Mouse (Mus musculus): Measurements from ENCODE around the gene Ndp. TPM values are rescaled to one million over a fixed set of nuclear protein-coding genes. Genes with fewer than 3 reads are reported as not detected.

The Ndp gene
- polyA plus RNA-seq (2014; fragmentation: Nextera tagmentation; extraction: Ambion mirVana) = 9.4 and 10.2 TPM in 2 replicates

DNA sequence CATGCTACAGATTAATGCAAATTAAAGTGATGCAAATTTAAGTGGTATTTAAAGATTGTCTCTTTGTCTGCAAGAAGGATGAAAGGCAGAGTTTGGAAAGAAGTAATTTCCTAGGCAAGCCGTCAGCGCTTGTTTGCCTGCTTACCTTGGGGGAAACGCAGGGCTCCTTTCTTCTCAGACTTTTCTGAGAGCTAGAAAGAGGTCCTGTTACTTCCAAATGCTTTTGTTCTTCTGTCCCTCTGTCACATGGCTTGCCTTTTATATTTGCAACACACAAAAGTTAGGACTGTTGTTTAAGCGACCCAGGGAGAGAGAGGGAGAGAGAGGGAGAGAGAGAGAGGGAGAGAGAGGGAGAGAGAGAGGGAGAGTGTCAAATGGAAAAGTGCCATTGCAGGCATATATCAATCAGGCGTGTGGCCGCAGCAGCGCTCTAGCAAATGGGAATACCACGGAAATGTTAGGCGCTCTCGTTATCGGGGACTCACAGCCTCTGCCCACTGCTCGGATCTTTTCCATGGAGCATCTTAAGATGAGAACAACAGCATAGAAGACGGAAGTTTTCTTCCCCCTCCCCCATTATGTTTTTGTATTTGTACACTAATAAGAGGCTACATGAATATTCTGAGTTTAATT lies at the start of gene Ndp:
Gene Ndp, minus strand, starts transcription at position 534 of the 633 bp plus-strand sequence.
- Histone ChIP-seq H3K4me2 (ENCODE audit: low read length) (peak within 1 kb of the TSS; percentile 51), H3K27me3 (ENCODE audit: control insufficient read depth, insufficient read depth, low read length) (no peaks in the 10 kb centered on the region), H3K9ac (replicated peaks; ENCODE audit: low read length) (peak within 1 kb of the TSS; percentile 20; the same call in 1 of the 2 replicates), H3K9me3 (ENCODE audit: control insufficient read depth, low read length) (no peaks in the 10 kb centered on the region), H3K4me1 (ENCODE audit: control insufficient read depth, insufficient read depth, low read length) (no peaks in the 10 kb centered on the region), H3K36me3 (ENCODE audit: control insufficient read depth, insufficient read depth, low read length) (no peaks in the 10 kb centered on the region), H3K4me3 (replicated peaks; ENCODE audit: low read depth, low read length) (peak within 1 kb of the TSS; percentile 18), H3K27ac (replicated peaks; ENCODE audit: low read depth, low read length) (peak within 1 kb of the TSS; percentile 60)
- ATAC-seq (ENCODE audit: low FRiP score, low TSS enrichment) (no peak), DNase-seq (peak; percentile 59)
- WGBS = 24% methylated on average over 13 of the region's 13 CpGs

DNA sequence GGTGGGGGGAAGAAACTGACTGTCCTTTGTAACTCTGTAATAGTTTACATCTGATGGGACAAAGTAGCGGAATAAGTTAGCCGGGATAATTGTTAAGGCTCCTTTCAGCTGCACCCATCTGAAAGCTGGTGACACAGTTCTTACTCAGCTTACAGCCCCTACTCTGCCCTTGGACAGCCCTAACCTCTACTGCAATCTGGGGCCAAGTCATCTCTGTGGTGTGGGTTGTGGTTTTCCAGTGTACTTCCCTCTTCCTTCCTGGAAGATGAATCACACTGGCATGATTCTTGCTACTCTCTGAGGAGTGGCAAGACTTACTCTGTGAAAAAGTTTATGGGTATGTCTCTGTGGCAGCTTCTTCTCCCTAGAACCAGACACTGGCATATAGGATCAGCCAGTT lies 43.2 kb upstream of the Ndp start:
- Histone ChIP-seq H3K27ac (replicated peaks; ENCODE audit: low read depth, low read length) (no peak overlapping the region), H3K4me1 (ENCODE audit: control insufficient read depth, insufficient read depth, low read length) (no peaks in the 10 kb centered on the region), H3K36me3 (ENCODE audit: control insufficient read depth, insufficient read depth, low read length) (no peaks in the 10 kb centered on the region), H3K27me3 (ENCODE audit: control insufficient read depth, insufficient read depth, low read length) (no peaks in the 10 kb centered on the region), H3K9ac (replicated peaks; ENCODE audit: low read length) (no peak overlapping the region), H3K9me3 (ENCODE audit: control insufficient read depth, low read length) (no peaks in the 10 kb centered on the region), H3K4me3 (replicated peaks; ENCODE audit: low read depth, low read length) (no peak overlapping the region), H3K4me2 (ENCODE audit: low read length) (no peak overlapping the region)
- WGBS = 98% methylated on average over 2 of the region's 2 CpGs
- no peak for DNase-seq
- ATAC-seq (ENCODE audit: low FRiP score, low TSS enrichment) = no peak

DNA sequence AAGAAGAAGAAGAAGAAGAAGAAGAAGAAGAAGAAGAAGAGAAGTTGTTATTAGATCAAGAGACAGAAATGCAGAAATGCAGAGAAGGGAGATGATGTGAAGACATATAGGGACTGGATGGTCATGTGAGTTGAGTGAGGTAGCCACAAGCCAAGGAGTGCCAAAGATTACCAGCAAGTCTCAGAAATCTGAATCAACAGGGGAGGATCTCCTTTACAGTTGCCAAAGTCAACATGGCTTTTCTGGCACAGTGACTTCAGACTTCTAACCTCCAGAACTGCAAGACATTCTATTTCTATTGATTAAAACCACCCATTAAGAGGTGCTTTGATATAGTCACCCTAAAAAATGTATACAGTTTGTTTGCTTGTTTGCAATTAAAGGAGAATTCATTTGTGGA lies 6.4 kb upstream of the Ndp start:
- no peak overlapping the region for H3K4me2 ChIP-seq (ENCODE audit: low read length)
- no peak overlapping the region for H3K27ac ChIP-seq (replicated peaks; ENCODE audit: low read depth, low read length)
- H3K4me3 ChIP-seq (replicated peaks; ENCODE audit: low read depth, low read length) = no peak overlapping the region
- DNase-seq (no peak), ATAC-seq (ENCODE audit: low FRiP score, low TSS enrichment) (no peak)
- no peaks in the 10 kb centered on the region for H3K4me1 ChIP-seq (ENCODE audit: control insufficient read depth, insufficient read depth, low read length)
- no peak overlapping the region for H3K9ac ChIP-seq (replicated peaks; ENCODE audit: low read length)
- no peaks in the 10 kb centered on the region for H3K36me3 ChIP-seq (ENCODE audit: control insufficient read depth, insufficient read depth, low read length)
- H3K9me3 ChIP-seq (ENCODE audit: control insufficient read depth, low read length) = no peaks in the 10 kb centered on the region
- H3K27me3 ChIP-seq (ENCODE audit: control insufficient read depth, insufficient read depth, low read length) = no peaks in the 10 kb centered on the region

DNA sequence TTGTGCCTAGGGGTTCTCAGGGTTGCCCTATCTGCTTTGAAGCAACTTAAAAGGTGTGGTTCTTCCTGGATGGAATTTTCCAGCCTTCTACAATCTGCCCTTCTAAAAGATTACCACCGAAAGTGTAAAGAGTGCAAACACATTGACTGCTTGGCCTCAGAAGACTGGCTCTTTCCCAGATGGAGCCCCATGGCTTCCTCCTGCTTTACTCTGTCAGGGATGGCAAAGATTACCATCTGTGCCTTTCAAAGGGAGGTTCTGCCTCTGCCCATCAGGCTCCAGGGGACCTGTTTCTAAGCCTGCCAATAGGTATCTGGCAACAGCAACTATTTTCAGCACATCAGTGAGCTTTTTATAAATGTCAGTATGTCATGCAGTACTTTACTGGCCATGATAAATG lies 1.5 kb upstream of the Ndp start:
- no peak for ATAC-seq (ENCODE audit: low FRiP score, low TSS enrichment)
- WGBS = 76% methylated on average over 1 of the region's 1 CpGs

DNA sequence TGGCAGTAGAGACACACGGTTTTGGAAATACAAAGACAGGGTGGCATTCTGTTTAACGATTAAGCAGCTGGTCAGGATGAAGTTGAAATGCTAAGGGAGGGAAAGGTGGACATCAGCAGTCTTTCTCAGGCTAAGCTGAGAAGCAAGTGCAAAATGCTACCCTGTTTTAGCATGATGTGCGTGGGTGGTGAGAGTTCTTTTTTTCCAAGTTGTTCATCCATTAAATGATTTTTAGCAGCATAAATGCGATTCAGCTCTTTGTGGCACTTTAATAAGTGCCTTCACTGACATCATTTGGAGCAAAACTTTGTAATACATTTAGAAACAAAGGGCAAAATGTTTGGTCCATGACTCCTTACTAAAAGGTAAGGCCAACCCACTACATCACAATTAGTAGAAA lies 337 bp upstream of the Ndp start:
- 34% methylated on average over 4 of the region's 4 CpGs for WGBS
- Histone ChIP-seq H3K9me3 (ENCODE audit: control insufficient read depth, low read length) (no peaks in the 10 kb centered on the region), H3K4me3 (replicated peaks; ENCODE audit: low read depth, low read length) (peak overlapping the region; percentile 18), H3K36me3 (ENCODE audit: control insufficient read depth, insufficient read depth, low read length) (no peaks in the 10 kb centered on the region), H3K27ac (replicated peaks; ENCODE audit: low read depth, low read length) (peak overlapping the region; percentile 60; the same call in 1 of the 2 replicates), H3K9ac (replicated peaks; ENCODE audit: low read length) (0 out of 2 replicates have a peak overlapping the region, but pooled peaks have one; percentile 9), H3K4me2 (ENCODE audit: low read length) (peak overlapping the region; percentile 51), H3K4me1 (ENCODE audit: control insufficient read depth, insufficient read depth, low read length) (no peaks in the 10 kb centered on the region), H3K27me3 (ENCODE audit: control insufficient read depth, insufficient read depth, low read length) (no peaks in the 10 kb centered on the region)
- DNase-seq (no peak), ATAC-seq (ENCODE audit: low FRiP score, low TSS enrichment) (no peak)

More for the DNA sequence above, 1.5 kb upstream of the Ndp start:
- no peaks in the 10 kb centered on the region for H3K4me1 ChIP-seq (ENCODE audit: control insufficient read depth, insufficient read depth, low read length)
- H3K9ac ChIP-seq (replicated peaks; ENCODE audit: low read length) = no peak overlapping the region
- H3K27ac ChIP-seq (replicated peaks; ENCODE audit: low read depth, low read length) = no peak overlapping the region
- H3K4me2 ChIP-seq (ENCODE audit: low read length) = no peak overlapping the region
- H3K9me3 ChIP-seq (ENCODE audit: control insufficient read depth, low read length) = no peaks in the 10 kb centered on the region
- H3K27me3 ChIP-seq (ENCODE audit: control insufficient read depth, insufficient read depth, low read length) = no peaks in the 10 kb centered on the region
- DNase-seq = no peak
- H3K4me3 ChIP-seq (replicated peaks; ENCODE audit: low read depth, low read length) = no peak overlapping the region
- H3K36me3 ChIP-seq (ENCODE audit: control insufficient read depth, insufficient read depth, low read length) = no peaks in the 10 kb centered on the region

DNA sequence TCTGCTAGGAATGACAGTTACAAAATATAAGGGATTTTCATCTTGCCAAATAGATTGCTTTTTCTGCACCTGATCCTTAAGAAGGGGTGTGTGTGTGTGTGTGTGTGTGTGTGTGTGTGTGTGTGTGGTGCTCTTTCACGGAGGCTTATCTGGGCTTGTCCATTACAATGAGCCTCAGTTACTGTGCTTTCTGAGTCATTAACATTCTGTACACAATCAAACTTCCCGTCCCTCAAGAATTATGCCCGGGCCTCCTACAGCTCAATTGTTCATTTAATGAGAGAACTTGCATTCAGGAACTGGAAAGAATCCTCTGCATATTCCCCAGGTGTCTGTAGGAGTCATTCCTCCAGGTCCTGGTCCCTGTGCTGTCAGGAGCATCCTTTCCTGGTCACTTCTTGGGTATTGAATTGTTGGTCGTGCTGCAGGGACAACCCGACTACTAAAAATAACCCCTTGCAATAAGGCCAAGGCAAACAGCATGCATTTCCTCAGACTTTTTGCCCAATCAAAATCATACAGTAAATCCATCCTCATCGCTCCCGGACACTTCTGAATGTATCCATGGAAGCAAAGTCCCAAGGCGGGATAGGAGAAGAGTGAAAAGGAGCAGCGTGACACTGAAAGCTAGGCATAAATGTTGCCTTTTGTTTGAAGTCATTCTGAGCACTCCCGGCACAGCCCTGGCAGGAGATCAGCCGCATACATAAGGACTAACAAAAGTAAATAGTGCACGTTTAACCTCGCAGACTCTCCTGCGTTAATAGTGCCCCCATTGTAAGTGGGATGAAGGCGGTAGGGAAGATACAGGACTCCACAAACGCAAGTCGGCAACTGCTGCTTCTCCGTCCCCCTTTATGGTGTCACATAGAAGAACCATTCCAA lies 1.1 kb downstream of the Ndp start:
- WGBS = 23% methylated on average over 18 of the region's 18 CpGs
- Histone ChIP-seq H3K27ac (replicated peaks; ENCODE audit: low read depth, low read length) (peak overlapping the region; percentile 60), H3K4me2 (ENCODE audit: low read length) (peak overlapping the region; percentile 51), H3K9me3 (ENCODE audit: control insufficient read depth, low read length) (no peaks in the 10 kb centered on the region), H3K9ac (replicated peaks; ENCODE audit: low read length) (peak overlapping the region; percentile 20; the same call in 1 of the 2 replicates), H3K4me3 (replicated peaks; ENCODE audit: low read depth, low read length) (peak overlapping the region; percentile 18), H3K4me1 (ENCODE audit: control insufficient read depth, insufficient read depth, low read length) (no peaks in the 10 kb centered on the region), H3K36me3 (ENCODE audit: control insufficient read depth, insufficient read depth, low read length) (no peaks in the 10 kb centered on the region), H3K27me3 (ENCODE audit: control insufficient read depth, insufficient read depth, low read length) (no peaks in the 10 kb centered on the region)
- peak; percentile 61 for DNase-seq
- peak; percentile 69 for ATAC-seq (ENCODE audit: low FRiP score, low TSS enrichment)

DNA sequence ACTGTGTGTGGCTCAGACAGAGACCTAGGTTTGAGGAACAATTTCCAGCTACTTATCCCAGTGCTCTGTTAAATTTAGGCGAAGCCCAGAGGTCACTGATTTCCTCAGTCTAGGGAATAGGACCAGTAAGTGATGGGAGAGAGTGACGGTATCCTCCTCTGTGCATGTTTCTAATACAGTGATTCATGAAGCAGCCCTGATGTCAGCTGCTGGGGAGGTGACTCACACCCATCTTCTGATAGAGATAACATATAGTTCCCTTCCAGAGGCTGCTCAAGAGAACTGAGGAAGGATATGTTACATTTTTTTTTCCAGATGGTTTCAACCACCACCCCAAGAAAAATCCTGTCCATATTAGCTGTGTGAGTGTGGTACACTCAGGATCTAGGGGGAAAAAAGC lies 2.9 kb downstream of the Ndp start:
- Histone ChIP-seq H3K9ac (replicated peaks; ENCODE audit: low read length) (no peak overlapping the region), H3K36me3 (ENCODE audit: control insufficient read depth, insufficient read depth, low read length) (no peaks in the 10 kb centered on the region), H3K4me3 (replicated peaks; ENCODE audit: low read depth, low read length) (no peak overlapping the region), H3K27me3 (ENCODE audit: control insufficient read depth, insufficient read depth, low read length) (no peaks in the 10 kb centered on the region), H3K4me2 (ENCODE audit: low read length) (no peak overlapping the region), H3K27ac (replicated peaks; ENCODE audit: low read depth, low read length) (no peak overlapping the region), H3K9me3 (ENCODE audit: control insufficient read depth, low read length) (no peaks in the 10 kb centered on the region), H3K4me1 (ENCODE audit: control insufficient read depth, insufficient read depth, low read length) (no peaks in the 10 kb centered on the region)
- 77% methylated on average over 2 of the region's 2 CpGs for WGBS
- DNase-seq (no peak), ATAC-seq (ENCODE audit: low FRiP score, low TSS enrichment) (no peak)

DNA sequence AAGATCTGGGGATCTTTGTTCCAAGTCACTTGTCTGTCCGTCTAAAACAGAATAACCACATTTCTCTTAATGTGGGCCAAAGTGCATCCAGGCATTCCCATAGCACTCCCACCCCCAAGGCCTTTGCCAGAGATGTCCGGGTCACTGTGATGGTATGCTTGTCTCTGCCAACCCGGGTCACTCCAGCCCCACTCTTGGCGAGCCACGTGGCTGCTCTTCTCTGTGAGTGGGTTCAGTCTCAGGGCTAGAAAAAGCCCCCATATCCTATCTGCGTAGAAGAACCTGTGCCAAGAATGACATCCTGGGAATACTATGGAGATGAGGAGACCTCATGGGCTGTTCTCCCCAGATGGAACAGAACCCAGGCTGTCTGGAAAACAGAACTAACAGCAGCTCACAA lies 4.0 kb downstream of the Ndp start:
- H3K4me2 ChIP-seq (ENCODE audit: low read length) = no peak overlapping the region
- no peak overlapping the region for H3K4me3 ChIP-seq (replicated peaks; ENCODE audit: low read depth, low read length)
- 63% methylated on average over 6 of the region's 6 CpGs for WGBS
- no peaks in the 10 kb centered on the region for H3K4me1 ChIP-seq (ENCODE audit: control insufficient read depth, insufficient read depth, low read length)
- H3K27ac ChIP-seq (replicated peaks; ENCODE audit: low read depth, low read length) = no peak overlapping the region
- H3K27me3 ChIP-seq (ENCODE audit: control insufficient read depth, insufficient read depth, low read length) = no peaks in the 10 kb centered on the region
- DNase-seq (no peak), ATAC-seq (ENCODE audit: low FRiP score, low TSS enrichment) (no peak)
- H3K9me3 ChIP-seq (ENCODE audit: control insufficient read depth, low read length) = no peaks in the 10 kb centered on the region
- no peaks in the 10 kb centered on the region for H3K36me3 ChIP-seq (ENCODE audit: control insufficient read depth, insufficient read depth, low read length)
- H3K9ac ChIP-seq (replicated peaks; ENCODE audit: low read length) = no peak overlapping the region
